ENCODE assay signal across 22 mouse cellular contexts in the genomic region with DNA sequence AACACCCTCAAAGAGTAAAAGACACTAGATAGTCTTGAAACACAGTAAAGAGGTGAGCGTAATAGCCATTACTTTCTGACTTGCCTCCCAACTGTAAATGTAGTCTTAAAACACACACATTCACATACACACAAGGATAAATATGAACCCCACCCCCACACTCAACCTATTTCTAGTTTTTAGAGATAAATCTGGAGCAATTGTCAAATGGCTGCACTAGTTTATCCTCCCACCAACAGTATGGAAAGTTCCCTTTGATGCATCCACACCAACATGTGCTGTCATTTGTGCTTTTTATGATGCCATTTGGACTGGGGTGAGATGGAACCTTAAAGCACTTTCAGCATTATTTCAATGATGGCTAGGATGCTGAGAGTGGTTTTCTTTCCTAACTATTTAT.
"Had no signal": no experiment of that assay in that cellular context is flagged by ENCODE, and none has a peak within 500 bp of the region (broad histone marks: within the 10 kb centered on the region; RNA-seq: fewer than 3 reads in every experiment).

No protein-coding gene starts in this region.

- H3K4me3 ChIP-seq: heart, adult 2 months; heart, embryonic 13.5 days; heart, embryonic 15.5 days; hindbrain, embryonic 13.5 days; hindbrain, embryonic 15.5 days; layer of hippocampus, adult 2 months; limb, embryonic 10.5 days; limb, embryonic 12.5 days; liver, embryonic 13.5 days had no signal

- ATAC-seq: hindbrain, postnatal 0 days; intestine, embryonic 16.5 days had no signal

- DNase-seq: gastrocnemius, postnatal 14 days; gastrocnemius, postnatal 36 days; heart, adult 11 months; heart, adult 2 months; heart, postnatal 14 days; heart, postnatal 36 days; kidney, adult 11 months; kidney, adult 2 months; kidney, postnatal 10 days; kidney, postnatal 25 days; kidney, postnatal 4 days; liver; liver, embryonic 13.5 days had no signal

- H3K27ac ChIP-seq: heart, adult 2 months; heart, embryonic 13.5 days; heart, embryonic 15.5 days; hindbrain, embryonic 13.5 days; hindbrain, embryonic 15.5 days; hindbrain, postnatal 0 days; layer of hippocampus, adult 2 months; limb, embryonic 10.5 days; limb, embryonic 12.5 days; liver, embryonic 13.5 days had no signal
